Mouse (Mus musculus) bone marrow, adult 2 months (tissue): Measurements from ENCODE around the gene D130040H23Rik.

ENCODE experiments used
- CTCF ChIP-seq: fragments of 200-500 bp; IDR thresholded peaks from 2 replicates; pipeline ENCODE4 v1.5.1; 2011; ENCODE audit warnings: low read length, control low read depth; ENCODE audit not compliant: control insufficient read depth, insufficient read depth
- POLR2A ChIP-seq: fragments of 200-500 bp; IDR thresholded peaks from 2 replicates; pipeline ENCODE4 v1.6.1; 2011; ENCODE audit warnings: low read depth, mild to moderate bottlenecking, control low read depth, low read length, borderline replicate concordance; ENCODE audit not compliant: control insufficient read depth

DNA sequence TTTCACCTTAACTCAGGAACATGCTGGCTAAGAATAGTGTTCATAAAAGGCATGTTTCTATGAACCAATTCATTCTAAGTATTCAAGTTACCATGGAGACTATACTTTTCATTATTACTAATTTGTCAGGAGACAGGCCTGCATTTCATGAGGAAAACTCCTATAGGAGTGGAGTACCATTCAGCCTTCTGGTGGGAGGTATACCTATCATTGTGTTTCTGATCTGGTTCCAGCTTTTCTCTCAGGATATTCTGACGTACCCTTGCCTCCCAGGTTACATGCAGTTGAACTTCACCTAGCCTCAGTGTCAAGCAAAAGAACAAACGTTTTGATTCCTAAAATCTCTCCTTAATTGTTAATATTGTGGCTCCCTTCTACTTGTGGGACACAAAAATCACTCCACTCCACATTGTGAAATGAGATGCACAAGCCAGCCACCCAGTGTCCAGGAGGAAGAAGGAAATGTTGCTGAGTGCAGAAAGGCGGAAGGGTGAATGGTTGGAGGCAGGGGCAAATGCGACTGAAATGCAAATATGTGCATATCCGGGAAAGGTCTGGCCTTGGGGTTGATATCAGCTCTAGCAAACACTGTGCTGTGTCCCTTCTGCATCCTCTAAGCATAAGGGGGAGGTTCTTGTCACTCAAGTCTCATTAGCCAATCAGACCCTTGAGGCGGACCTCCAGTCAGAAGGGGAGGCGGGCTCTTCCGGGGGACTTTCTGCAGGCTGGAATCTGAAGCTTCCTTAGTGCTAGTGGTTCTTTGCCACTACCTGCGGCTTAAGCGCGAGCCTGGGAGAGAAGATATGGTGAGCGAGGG is at the start of gene D130040H23Rik:
- TF ChIP-seq POLR2A (no peak), CTCF (no peak)
